Mouse (Mus musculus): ENCODE results near the gene Mtr. TPM values are rescaled to one million over a fixed set of nuclear protein-coding genes. Genes with fewer than 3 reads are reported as not detected.
"Not testable (repeated sequence)": the region's sequence is repeated elsewhere in the genome, so short reads cannot be mapped to it uniquely, and the experiment has no call there.

Gene Mtr
- polyA plus RNA-seq, 1 experiment from 2014 or later = 17.5 TPM

DNA sequence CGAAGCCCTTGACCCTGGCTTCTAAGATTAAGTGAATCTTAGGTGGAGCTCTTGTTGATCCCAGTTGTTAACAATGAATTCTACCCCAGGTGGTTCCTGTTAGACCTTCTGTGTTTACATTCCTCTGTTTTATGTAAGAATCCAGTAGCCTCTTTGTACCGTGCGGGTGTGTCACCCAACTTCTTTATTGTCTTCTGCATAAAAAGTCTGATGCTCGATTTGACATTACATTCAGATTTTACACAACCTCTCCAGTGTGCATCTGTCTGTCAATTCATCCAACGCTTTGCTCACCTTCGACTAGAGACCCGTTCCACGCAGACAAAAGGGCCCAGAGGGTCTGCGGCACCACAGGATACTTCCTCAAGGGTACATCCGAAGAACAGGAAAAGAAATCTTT lies 121.5 kb downstream of the Mtr start:
- 90% methylated on average over 10 of the region's 10 CpGs for WGBS
- not testable (repeated sequence) for H3K4me3 ChIP-seq (ENCODE audit: control insufficient read depth in 1 of 2, insufficient read depth in 1 of 2, low read depth in 1 of 2, low read length in 2 of 2); ATAC-seq (ENCODE audit: insufficient number of reproducible peaks, insufficient read depth, low FRiP score, low read depth); H3K9ac ChIP-seq (ENCODE audit: low read length); H3K9me3 ChIP-seq (ENCODE audit: control insufficient read depth, low read length); H3K4me2 ChIP-seq (ENCODE audit: low read length); H3K36me3 ChIP-seq (ENCODE audit: control insufficient read depth, insufficient read depth, low read length); H3K27me3 ChIP-seq (ENCODE audit: control insufficient read depth, insufficient read depth, low read length); H3K27ac ChIP-seq (replicated peaks in 1 of 2; ENCODE audit: control insufficient read depth in 1 of 2, insufficient read depth in 1 of 2, low read depth in 2 of 2, low read length in 2 of 2)
- peaks cover 10 to 31% of the 10 kb centered on the region in 2 experiments for H3K4me1 ChIP-seq (ENCODE audit: control insufficient read depth in 2 of 2, insufficient read depth in 2 of 2, low read length in 2 of 2)

DNA sequence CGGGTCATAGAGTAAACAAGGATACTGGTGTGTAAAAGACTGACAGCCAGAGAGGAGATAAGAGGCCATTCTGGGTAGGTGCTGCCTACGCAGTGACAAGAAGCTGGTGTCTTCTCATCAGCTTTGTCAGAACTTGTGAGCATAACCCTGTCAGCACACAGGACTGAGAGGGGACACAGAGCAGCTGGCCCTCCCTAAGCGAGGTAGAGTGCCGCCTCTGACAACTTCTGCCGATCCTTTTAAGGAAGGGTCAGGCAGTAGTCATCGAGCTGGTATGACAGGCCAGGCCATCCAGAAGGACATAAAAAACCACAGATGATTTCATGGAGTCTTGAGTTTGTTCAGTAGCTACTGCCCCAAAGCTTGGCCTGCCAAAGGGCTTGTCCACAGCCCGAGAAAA lies 124.4 kb downstream of the Mtr start:
- WGBS = 11% methylated on average over 7 of the region's 7 CpGs
- Histone ChIP-seq H3K9me3 (ENCODE audit: control insufficient read depth, low read length) (no peaks in the 10 kb centered on the region), H3K27me3 (ENCODE audit: control insufficient read depth, insufficient read depth, low read length) (no peaks in the 10 kb centered on the region), H3K36me3 (ENCODE audit: control insufficient read depth, insufficient read depth, low read length) (no peaks in the 10 kb centered on the region), H3K4me3 (ENCODE audit: control insufficient read depth in 1 of 2, insufficient read depth in 1 of 2, low read depth in 1 of 2, low read length in 2 of 2) (no peak overlapping the region), H3K4me1 (ENCODE audit: control insufficient read depth in 2 of 2, insufficient read depth in 2 of 2, low read length in 2 of 2) (peaks cover 23 to 54% of the 10 kb centered on the region in 2 experiments), H3K27ac (replicated peaks in 1 of 2; ENCODE audit: control insufficient read depth in 1 of 2, insufficient read depth in 1 of 2, low read depth in 2 of 2, low read length in 2 of 2) (peak overlapping the region; percentile 90 to 98), H3K9ac (ENCODE audit: low read length) (0 out of 2 replicates have a peak overlapping the region, but pooled peaks have one; percentile 7), H3K4me2 (ENCODE audit: low read length) (peak overlapping the region; percentile 40)
- peak; percentile 89 for ATAC-seq (ENCODE audit: insufficient number of reproducible peaks, insufficient read depth, low FRiP score, low read depth)

Other genes starting within 250 kb of the Mtr start
- 64.8 and 69.1 TPM in 2 replicates for gene Ryr2, start 151.2 kb downstream of the Mtr start, polyA plus RNA-seq (2014; fragmentation: Nextera tagmentation; extraction: Ambion mirVana)
- gene Actn2, start 82.6 kb upstream of the Mtr start, polyA plus RNA-seq (2014; fragmentation: Nextera tagmentation; extraction: Ambion mirVana) = 1,376 and 1,533 TPM in 2 replicates
- gene Heatr1, start 136.9 kb upstream of the Mtr start, polyA plus RNA-seq (2014; fragmentation: Nextera tagmentation; extraction: Ambion mirVana) = 9.9 and 12.0 TPM in 2 replicates
- 16.0 and 16.5 TPM in 2 replicates for gene Lgals8, start 206.8 kb upstream of the Mtr start, polyA plus RNA-seq (2014; fragmentation: Nextera tagmentation; extraction: Ambion mirVana)